Mouse (Mus musculus) neural tube, embryonic 14.5 days (tissue): ENCODE data around the gene Aldoart2. TPM values are rescaled to one million over a fixed set of nuclear protein-coding genes. Genes with fewer than 3 reads are reported as not detected.
A peak's percentile ranks its signal among the peaks of the same experiment; 100 is the strongest.

ENCODE experiments used
- ATAC-seq: fragments of 200-750 bp; cut with Nextera tagmentation; 2 replicates; pipeline ENCODE4 v1.8.0; 2017; ENCODE audit warnings: low read depth, mild to moderate bottlenecking, moderate TSS enrichment, moderate library complexity
- H3K27ac ChIP-seq: fragments of 300-500 bp; sonication (generic); 2 replicates; pipeline ENCODE4 v1.5.1; 2014; ENCODE audit warnings: low read depth, mild to moderate bottlenecking, control low read depth, low read length, moderate library complexity, mixed read lengths
- H3K27me3 ChIP-seq: fragments of 300-500 bp; sonication (generic); 2 replicates; pipeline ENCODE4 v1.6.1; 2014; ENCODE audit warnings: low read length; ENCODE audit not compliant: control insufficient read depth, insufficient read depth
- H3K36me3 ChIP-seq: fragments of 300-500 bp; sonication (generic); 2 replicates; pipeline ENCODE4 v1.6.1; 2014; ENCODE audit warnings: low read length, mixed read lengths; ENCODE audit not compliant: control insufficient read depth, insufficient read depth
- H3K4me1 ChIP-seq: fragments of 300-500 bp; sonication (generic); 2 replicates; pipeline ENCODE4 v1.6.1; 2014; ENCODE audit warnings: low read length; ENCODE audit not compliant: control insufficient read depth, insufficient read depth
- H3K4me2 ChIP-seq: fragments of 300-500 bp; sonication (generic); 2 replicates; pipeline ENCODE4 v1.6.1; 2014; ENCODE audit warnings: mild to moderate bottlenecking, low read depth, low read length, control low read depth
- H3K4me3 ChIP-seq: fragments of 300-500 bp; sonication (generic); 2 replicates; pipeline ENCODE4 v1.5.1; 2014; ENCODE audit warnings: low read depth, low read length, control low read depth, mixed read lengths
- H3K9ac ChIP-seq: fragments of 300-500 bp; sonication (generic); replicated peaks from 2 replicates; pipeline ENCODE4 v1.6.1; 2014; ENCODE audit warnings: low read depth, mild to moderate bottlenecking, control low read depth, low read length, mixed read lengths
- H3K9me3 ChIP-seq: fragments of 300-500 bp; sonication (generic); 2 replicates; pipeline ENCODE4 v1.6.1; 2016; ENCODE audit warnings: low read length; ENCODE audit not compliant: control insufficient read depth
- WGBS: fragments of 180-500 bp; shearing (Covaris S2); extraction: QIAGEN DNeasy Blood & Tissue Kit; methylation state at CpG from one replicate; pipeline ENCODE4 v1.1.7; 2014; 5-methylcytosine and 5-hydroxymethylcytosine counted together
- polyA plus RNA-seq: library from polyadenylated mRNA; unstranded; fragments of >200 nt; fragmentation: Nextera tagmentation; extraction: Ambion mirVana; gene quantifications from 2 replicates; pipeline ENCODE4 v1.2.1, GENCODE M21; 2014

Aldoart2 gene
- polyA plus RNA-seq, 1 experiment from 2014 or later: 0.16 TPM

- Histone ChIP-seq H3K9me3 (no peaks in the 10 kb centered on the region), H3K4me1 (peaks cover 13% of the 10 kb centered on the region; the same call in 1 of the 2 replicates), H3K27ac (no peak overlapping the region), H3K27me3 (peaks cover 46% of the 10 kb centered on the region), H3K4me2 (peak overlapping the region; percentile 97), H3K9ac (0 out of 2 replicates have a peak overlapping the region, but pooled peaks have one; percentile 32), H3K36me3 (no peaks in the 10 kb centered on the region), H3K4me3 (peak overlapping the region; percentile 47)
- WGBS: 1% methylated on average over 42 of the region's 42 CpGs
- peak; percentile 1; the same call in 1 of the 2 replicates for ATAC-seq
Measured at GRCm38 (mm10) chr12:55600503-55600994, 35.5 kb downstream of the Aldoart2 start.

DNA sequence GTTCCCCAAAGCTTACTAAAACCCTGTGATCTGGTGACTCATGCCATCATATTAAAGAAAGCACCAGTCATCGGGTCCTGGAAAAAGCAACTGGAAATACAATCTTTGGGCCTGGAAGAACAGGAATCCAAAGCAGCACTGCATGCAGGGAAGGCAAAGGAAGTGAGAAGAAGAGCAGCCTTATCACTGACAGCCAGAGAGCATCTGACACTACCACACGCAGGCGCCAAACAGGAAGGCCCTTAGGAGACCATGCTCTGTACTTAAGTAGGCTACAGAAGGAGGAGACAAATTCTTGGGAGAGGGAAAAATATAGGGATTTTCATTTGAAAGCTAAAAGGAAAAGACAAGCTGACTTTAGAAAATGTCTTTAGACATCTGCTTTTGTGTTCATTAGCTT is 39.4 kb downstream of the Aldoart2 start:
- no peak overlapping the region for H3K4me3 ChIP-seq
- WGBS: 73% methylated on average over 3 of the region's 3 CpGs
- no peak overlapping the region for H3K9ac ChIP-seq
- H3K27ac ChIP-seq: no peak overlapping the region
- H3K9me3 ChIP-seq: no peaks in the 10 kb centered on the region
- peaks cover 9% of the 10 kb centered on the region; the same call in 1 of the 2 replicates for H3K4me1 ChIP-seq
- no peak for ATAC-seq
- peaks cover 26% of the 10 kb centered on the region for H3K27me3 ChIP-seq
- no peaks in the 10 kb centered on the region for H3K36me3 ChIP-seq
- H3K4me2 ChIP-seq: no peak overlapping the region

DNA sequence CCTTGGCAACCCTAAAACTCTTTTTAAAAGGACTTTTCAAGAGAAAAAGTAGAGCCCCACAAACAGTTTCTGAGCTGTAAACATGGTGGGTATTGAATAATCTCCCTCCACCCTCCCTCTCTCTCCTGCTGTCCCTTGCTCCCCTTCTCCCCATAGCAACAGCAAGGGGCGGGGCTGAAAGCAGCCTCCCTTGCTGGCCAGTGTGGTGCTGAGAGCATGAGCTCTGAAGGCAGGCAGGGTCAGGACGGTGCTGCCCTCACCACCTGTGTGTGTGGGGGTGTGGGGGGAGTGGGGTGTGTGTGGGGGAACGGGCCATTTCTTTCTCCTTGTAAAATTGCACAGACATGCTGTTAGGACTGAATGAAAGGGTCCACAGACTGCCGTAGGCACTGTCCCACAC is 42.9 kb downstream of the Aldoart2 start:
- H3K27ac ChIP-seq: no peak overlapping the region
- WGBS: 28% methylated on average over 4 of the region's 4 CpGs

DNA sequence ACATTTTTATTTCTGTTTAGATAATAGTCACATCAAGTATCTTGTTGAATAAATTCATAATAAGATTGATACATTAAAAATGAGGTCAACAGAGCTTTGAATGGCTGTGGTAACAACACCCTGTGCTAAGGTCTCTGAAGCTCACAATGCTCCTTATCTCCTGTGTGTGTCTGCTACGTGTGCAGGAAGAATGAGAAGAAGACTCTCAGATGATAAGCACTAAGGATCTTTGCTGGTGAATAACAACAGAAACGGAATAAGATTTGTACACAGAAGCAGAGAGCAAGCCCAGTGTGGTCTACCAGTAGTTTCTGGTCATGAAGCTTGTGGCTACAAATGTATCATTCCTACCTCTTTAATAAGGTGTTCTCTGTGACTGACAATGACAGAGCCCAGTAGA is 45.8 kb downstream of the Aldoart2 start:
- no peak overlapping the region for H3K4me2 ChIP-seq

More for the DNA sequence above, 42.9 kb downstream of the Aldoart2 start:
- Histone ChIP-seq H3K27me3 (no peaks in the 10 kb centered on the region; the same call in 1 of the 2 replicates), H3K9ac (no peak overlapping the region), H3K4me2 (no peak overlapping the region), H3K36me3 (peaks cover 5% of the 10 kb centered on the region; the same call in 1 of the 2 replicates), H3K4me1 (no peaks in the 10 kb centered on the region), H3K4me3 (no peak overlapping the region), H3K9me3 (no peaks in the 10 kb centered on the region)
- no peak for ATAC-seq

More for the DNA sequence above, 45.8 kb downstream of the Aldoart2 start:
- 74% methylated on average over 2 of the region's 2 CpGs for WGBS
- Histone ChIP-seq H3K4me3 (no peak overlapping the region), H3K27ac (no peak overlapping the region), H3K27me3 (no peaks in the 10 kb centered on the region), H3K9ac (no peak overlapping the region), H3K9me3 (no peaks in the 10 kb centered on the region), H3K4me1 (no peaks in the 10 kb centered on the region), H3K36me3 (peaks cover 5% of the 10 kb centered on the region; the same call in 1 of the 2 replicates)
- no peak for ATAC-seq

Other genes starting within 250 kb of the Aldoart2 start
- 420 and 439 TPM in 2 replicates for gene Psma6, start 181.0 kb upstream of the Aldoart2 start, polyA plus RNA-seq
- gene Nfkbia, start 72.6 kb upstream of the Aldoart2 start, polyA plus RNA-seq: 61.9 and 62.7 TPM in 2 replicates
- 0.24 and 1.2 TPM in 2 replicates for gene Insm2, start 34.2 kb downstream of the Aldoart2 start, polyA plus RNA-seq